Mouse (Mus musculus): ENCODE measurements around the gene Mrgprx2.
"Not testable (repeated sequence)": the region's sequence is repeated elsewhere in the genome, so short reads cannot be mapped to it uniquely, and the experiment has no call there.

Gene Mrgprx2

DNA sequence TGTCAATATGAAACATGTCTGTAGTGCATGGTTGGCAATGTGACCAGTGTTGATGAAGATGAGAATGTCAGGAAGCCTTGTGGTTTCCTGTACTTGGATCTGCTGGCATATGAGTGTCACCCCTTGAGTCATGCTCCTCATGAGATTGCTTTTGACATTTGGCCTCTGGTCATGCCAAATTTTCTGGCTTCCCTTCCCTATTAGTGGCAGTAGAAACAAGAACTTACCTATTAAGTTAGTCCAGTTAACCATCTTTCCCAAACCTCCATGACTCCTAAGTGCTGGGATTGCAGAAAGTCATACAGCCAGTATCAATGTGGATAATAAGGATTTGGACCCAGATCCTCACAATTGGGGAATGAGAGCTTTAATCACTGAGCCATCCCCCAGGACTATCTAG is at the start of gene Mrgprx2:
TSS of gene Mrgprx2 (minus strand) at position 101 of the 400 bp plus-strand sequence.
- POLR2A ChIA-PET, result no interaction called here
- CTCF ChIA-PET, result no interaction called here

DNA sequence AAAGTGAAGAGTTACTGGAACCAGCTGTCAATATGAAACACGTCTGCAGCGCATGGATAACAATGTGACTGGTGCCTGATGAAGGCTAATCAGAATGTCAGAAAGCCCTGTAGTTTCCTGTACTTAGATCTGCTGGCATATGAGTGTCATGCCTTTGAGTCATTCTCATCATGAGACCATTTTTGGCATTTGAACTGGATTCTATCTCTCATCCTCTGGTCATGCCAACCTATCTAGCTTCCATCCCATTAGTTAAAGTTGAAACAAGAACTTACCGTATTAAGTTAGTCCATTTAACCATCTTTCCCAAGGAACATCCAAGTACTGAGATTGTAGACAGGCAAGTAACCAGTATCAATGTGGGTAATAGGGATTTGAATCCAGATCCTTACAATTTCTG is 42.9 kb downstream of the Mrgprx2 start, which contains the start of gene Mrgprb1:
TSS of gene Mrgprb1 (minus strand) at position 101 of the 400 bp plus-strand sequence.
- POLR2A ChIA-PET, result no interaction called here
- CTCF ChIA-PET, result no interaction called here

DNA sequence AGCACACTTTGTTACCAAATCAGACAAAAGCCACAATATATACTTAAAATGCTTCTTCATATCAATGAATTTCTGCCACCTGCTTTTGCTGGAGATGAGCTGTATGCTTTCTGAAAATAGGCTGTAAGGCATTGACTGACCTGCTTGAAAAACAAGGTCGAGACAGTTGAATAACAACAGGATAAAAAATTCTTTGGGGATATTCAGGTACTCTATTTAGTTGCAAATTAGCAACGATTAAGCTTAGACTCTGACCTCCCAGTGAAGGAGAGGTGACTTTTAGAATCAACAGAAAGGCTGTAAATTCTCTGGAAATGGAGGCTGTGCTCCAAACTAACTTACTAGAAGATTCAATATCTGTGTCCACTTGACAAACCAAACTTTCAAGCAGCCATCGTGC is 62.5 kb downstream of the Mrgprx2 start:
- ChIA-PET CTCF (interaction anchor here in 1 of 4 experiments (0.6 kb wide), 1 partner anchor 315 kb away, joined by 3 read pairs; no protein-coding TSS in a partner anchor), POLR2A (no interaction called here)

DNA sequence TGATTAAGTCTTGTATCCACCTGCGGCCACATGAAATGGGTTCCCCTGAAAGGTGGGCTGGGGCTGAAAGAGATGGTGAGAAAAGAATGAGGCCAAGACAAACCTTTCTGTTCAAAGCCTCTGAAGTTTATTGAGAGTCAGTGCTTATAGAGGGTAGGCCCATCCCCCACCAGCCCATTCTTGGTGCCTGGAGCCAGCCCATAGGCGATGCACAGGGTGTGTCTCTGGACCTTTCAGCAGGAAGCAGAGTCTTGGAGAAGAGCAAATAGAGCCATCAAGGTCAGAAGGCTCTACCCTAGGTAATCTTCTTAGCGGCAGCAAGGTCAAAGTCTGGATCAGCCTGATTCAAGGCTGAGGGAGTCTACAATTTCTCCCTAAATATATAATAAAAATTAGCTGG is 63.2 kb downstream of the Mrgprx2 start:
- CTCF ChIA-PET, result interaction anchor here in 1 of 4 experiments (0.6 kb wide), 1 partner anchor 315 kb away, joined by 3 read pairs; no protein-coding TSS in a partner anchor
- POLR2A ChIA-PET, result not testable (repeated sequence)
